Mouse (Mus musculus): ENCODE data around the gene Gm47985.

DNA sequence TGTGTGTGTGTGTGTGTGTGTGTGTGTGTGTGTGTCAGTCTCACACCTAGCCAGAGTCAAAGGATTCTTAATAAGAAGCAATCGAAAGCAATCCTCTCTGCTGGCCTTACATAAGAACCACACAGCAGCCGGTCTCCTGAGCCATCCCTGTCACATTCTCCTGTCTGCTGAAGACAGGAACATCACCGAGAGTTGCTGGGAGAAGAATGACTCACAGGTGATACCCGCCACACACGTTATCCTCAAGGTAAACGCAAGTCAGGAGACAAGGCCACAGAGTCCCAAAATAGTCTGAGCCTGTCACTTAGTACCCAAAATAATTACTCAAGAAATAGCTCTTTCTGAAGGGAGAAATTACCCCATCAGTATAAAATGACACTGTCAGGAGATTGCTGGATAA lies 43.9 kb upstream of the Gm47985 start:
- TF ChIP-seq CTCF (IDR thresholded peaks at IDR 0.05; ENCODE audit: control insufficient read depth, insufficient read depth, insufficient replicate concordance, low read depth, low read length) (no peak), POLR2A (IDR thresholded peaks at IDR 0.05; ENCODE audit: control insufficient read depth, low read depth, low read length) (no peak)
